Mouse (Mus musculus) forebrain, embryonic 13.5 days (tissue): Measurements from ENCODE around the gene Lenep. TPM values are rescaled to one million over a fixed set of nuclear protein-coding genes. Genes with fewer than 3 reads are reported as not detected.

ENCODE experiments used
- ATAC-seq: fragments of 200-750 bp; cut with Nextera tagmentation; 2 replicates; pipeline ENCODE4 v1.8.0; 2017
- H3K27ac ChIP-seq: fragments of 300-500 bp; sonication (generic); 2 replicates; pipeline ENCODE4 v1.5.1; 2015; ENCODE audit warnings: inconsistent platforms, mild to moderate bottlenecking, moderate library complexity
- H3K27me3 ChIP-seq: fragments of 300-500 bp; sonication (generic); 2 replicates; pipeline ENCODE4 v1.6.1; 2015; ENCODE audit warnings: mild to moderate bottlenecking, inconsistent platforms
- H3K36me3 ChIP-seq: fragments of 300-500 bp; sonication (generic); 2 replicates; pipeline ENCODE4 v1.6.1; 2015; ENCODE audit warnings: mild to moderate bottlenecking, inconsistent platforms; ENCODE audit not compliant: poor library complexity, severe bottlenecking
- H3K4me1 ChIP-seq: fragments of 300-500 bp; sonication (generic); 2 replicates; pipeline ENCODE4 v1.6.1; 2015; ENCODE audit warnings: inconsistent platforms
- H3K4me2 ChIP-seq: fragments of 300-500 bp; sonication (generic); 2 replicates; pipeline ENCODE4 v1.6.1; 2015; ENCODE audit warnings: inconsistent platforms, mild to moderate bottlenecking, moderate library complexity
- H3K4me3 ChIP-seq: fragments of 300-500 bp; sonication (generic); 2 replicates; pipeline ENCODE4 v1.5.1; 2015; ENCODE audit warnings: mild to moderate bottlenecking, inconsistent platforms
- H3K9ac ChIP-seq: fragments of 300-500 bp; sonication (generic); 2 replicates; pipeline ENCODE4 v1.6.1; 2015; ENCODE audit warnings: mild to moderate bottlenecking, inconsistent platforms
- H3K9me3 ChIP-seq: fragments of 300-500 bp; sonication (generic); replicated peaks from 2 replicates; pipeline ENCODE4 v1.6.1; 2016; ENCODE audit warnings: inconsistent platforms
- WGBS: fragments of 180-500 bp; shearing (Covaris S2); methylation state at CpG from one replicate; pipeline ENCODE4 v1.1.7; 2015; 5-methylcytosine and 5-hydroxymethylcytosine counted together
- polyA plus RNA-seq: library from polyadenylated mRNA; unstranded; fragments of >200 nt; fragmentation: Nextera tagmentation; extraction: Ambion mirVana; gene quantifications from 2 replicates; pipeline ENCODE4 v1.2.1, GENCODE M21; 2015

Gene Lenep
- polyA plus RNA-seq, 1 experiment from 2014 or later, result 0.52 TPM

DNA sequence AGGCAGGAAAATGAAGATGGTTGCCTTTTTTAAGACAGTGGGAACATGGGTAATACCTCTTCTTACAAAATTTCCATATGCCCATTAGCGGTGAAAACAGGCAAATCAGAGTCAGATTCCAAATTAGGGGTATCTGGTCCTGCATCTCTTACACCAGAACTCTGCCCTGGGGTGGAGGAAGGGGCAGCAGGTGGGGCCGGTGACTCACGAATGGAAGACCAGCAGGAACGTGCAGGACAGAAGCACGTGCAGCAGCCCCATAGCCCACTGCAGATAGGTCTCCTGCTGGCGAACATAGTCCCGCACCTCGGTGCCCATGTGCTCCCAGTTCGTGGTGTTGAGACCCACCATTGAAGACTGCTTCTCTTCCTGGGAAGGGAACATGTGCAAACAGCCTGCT, 46.6 kb downstream of the Lenep start:
- no peak for ATAC-seq
- Histone ChIP-seq H3K9me3 (no peaks in the 10 kb centered on the region), H3K27me3 (peaks cover 22% of the 10 kb centered on the region; the same call in 1 of the 2 replicates), H3K4me1 (0 out of 2 replicates have a peak, but pooled peaks cover 2% of the 10 kb centered on the region), H3K4me3 (no peak overlapping the region), H3K4me2 (no peak overlapping the region), H3K27ac (no peak overlapping the region), H3K9ac (0 out of 2 replicates have a peak overlapping the region, but pooled peaks have one; percentile 31), H3K36me3 (no peaks in the 10 kb centered on the region)
- WGBS, result 75% methylated on average over 9 of the region's 9 CpGs

DNA sequence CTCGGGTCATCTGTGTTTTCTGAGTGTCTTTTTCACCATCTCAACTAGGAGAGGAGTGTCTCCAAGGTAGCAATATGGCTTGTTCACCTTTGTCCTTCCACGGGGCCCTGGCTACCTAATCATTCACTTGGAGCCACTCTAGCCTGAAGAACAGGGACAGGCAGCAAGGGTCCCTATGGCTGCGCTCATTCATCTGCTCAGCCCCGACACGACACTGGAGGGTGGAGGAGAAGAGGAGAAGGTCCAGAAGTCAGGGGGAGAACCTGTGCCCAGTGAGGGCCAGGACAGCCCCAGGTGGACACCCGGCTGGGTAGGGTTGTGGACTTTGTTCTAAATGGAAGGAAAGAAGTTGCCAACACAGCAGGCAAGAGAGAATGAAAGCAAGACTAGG, 47.1 kb downstream of the Lenep start:
- Histone ChIP-seq H3K4me1 (peaks cover 6% of the 10 kb centered on the region; the same call in 1 of the 2 replicates), H3K4me3 (no peak overlapping the region), H3K27me3 (peaks cover 26% of the 10 kb centered on the region; the same call in 1 of the 2 replicates), H3K4me2 (no peak overlapping the region), H3K9ac (no peak overlapping the region; the same call in 1 of the 2 replicates), H3K9me3 (no peaks in the 10 kb centered on the region), H3K36me3 (no peaks in the 10 kb centered on the region), H3K27ac (no peak overlapping the region)
- WGBS, result 85% methylated on average over 6 of the region's 6 CpGs
- no peak for ATAC-seq

DNA sequence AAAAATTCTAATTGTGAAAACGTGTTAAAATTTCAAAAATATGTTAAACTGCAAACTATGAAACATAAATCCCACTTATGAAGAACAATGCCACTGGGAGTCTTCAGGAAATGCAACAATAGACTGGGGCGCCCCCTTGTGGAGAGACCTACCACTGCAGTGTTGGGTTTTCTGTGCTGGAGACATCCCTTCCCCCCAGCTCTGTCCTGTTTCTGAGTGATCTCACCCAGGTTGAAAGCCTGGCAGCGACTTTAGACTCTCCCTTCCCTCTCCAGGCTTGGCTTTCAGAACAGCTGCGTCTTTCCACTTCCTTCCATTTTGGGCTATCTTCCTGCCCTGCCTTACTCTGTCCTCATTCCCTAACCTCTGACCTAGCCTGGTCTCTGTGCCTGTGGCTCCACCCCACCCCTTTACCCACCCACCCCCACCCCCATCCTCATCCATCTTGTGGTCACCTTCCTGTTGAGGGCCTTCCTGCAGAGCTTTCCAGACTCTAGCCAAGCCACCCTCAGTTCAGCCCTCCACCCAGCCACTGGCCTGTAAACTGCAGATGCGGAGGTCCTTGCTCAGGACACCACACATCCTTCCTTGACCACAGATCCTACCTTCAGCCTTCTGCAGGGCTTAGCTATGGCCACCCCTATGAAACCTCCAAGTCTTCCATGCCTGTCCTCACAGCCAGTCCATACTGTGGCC, 47.6 kb downstream of the Lenep start:
- no peaks in the 10 kb centered on the region for H3K9me3 ChIP-seq
- peak; percentile 28; the same call in 1 of the 2 replicates for ATAC-seq
- no peak overlapping the region; the same call in 1 of the 2 replicates for H3K9ac ChIP-seq
- no peaks in the 10 kb centered on the region for H3K36me3 ChIP-seq
- no peak overlapping the region for H3K4me2 ChIP-seq
- H3K4me1 ChIP-seq, result peaks cover 11% of the 10 kb centered on the region; the same call in 1 of the 2 replicates
- peaks cover 27% of the 10 kb centered on the region; the same call in 1 of the 2 replicates for H3K27me3 ChIP-seq
- H3K27ac ChIP-seq, result no peak overlapping the region
- WGBS, result 22% methylated on average over 5 of the region's 5 CpGs
- H3K4me3 ChIP-seq, result no peak overlapping the region

DNA sequence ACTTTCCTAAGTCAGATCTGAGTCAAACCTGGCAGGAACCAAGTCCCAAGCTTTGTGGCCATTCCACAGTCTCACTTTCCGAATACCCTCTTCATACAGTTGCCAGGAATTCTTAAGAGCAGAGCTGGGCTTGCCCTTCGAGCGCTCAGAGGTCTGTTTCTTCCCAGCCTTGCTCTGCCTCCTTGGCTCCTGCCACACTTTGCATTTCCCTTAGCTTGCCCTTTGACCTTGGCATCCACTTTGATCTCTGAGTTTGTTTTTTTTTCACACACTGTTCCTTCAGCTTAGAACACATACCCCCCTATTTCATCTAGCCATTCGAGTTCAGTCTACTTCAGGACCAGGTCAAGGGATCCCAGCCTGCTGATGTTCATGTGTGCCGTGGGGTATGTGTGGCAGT, 51.3 kb downstream of the Lenep start:
- ATAC-seq, result no peak
- no peak overlapping the region for H3K4me3 ChIP-seq
- H3K9ac ChIP-seq, result no peak overlapping the region
- H3K27ac ChIP-seq, result no peak overlapping the region
- peaks cover 42% of the 10 kb centered on the region for H3K27me3 ChIP-seq
- no peaks in the 10 kb centered on the region for H3K9me3 ChIP-seq
- 0 out of 2 replicates have a peak, but pooled peaks cover under 1% of the 10 kb centered on the region for H3K36me3 ChIP-seq
- 81% methylated on average over 5 of the region's 5 CpGs for WGBS
- H3K4me1 ChIP-seq, result peaks cover 23% of the 10 kb centered on the region
- H3K4me2 ChIP-seq, result no peak overlapping the region

Other genes with a start within 250 kb of the Lenep start
- 19.0 and 19.6 TPM in 2 replicates for gene Hcn3, start 242.6 kb downstream of the Lenep start, polyA plus RNA-seq
- 25.0 and 26.2 TPM in 2 replicates for gene Clk2, start 238.0 kb downstream of the Lenep start, polyA plus RNA-seq
- gene Scamp3, start 225.3 kb downstream of the Lenep start, polyA plus RNA-seq, result 102 and 109 TPM in 2 replicates
- 15.1 and 23.0 TPM in 2 replicates for gene Fam189b, start 219.7 kb downstream of the Lenep start, polyA plus RNA-seq
- gene Gba, start 199.9 kb downstream of the Lenep start, polyA plus RNA-seq, result 34.6 and 36.3 TPM in 2 replicates
- gene Thbs3, start 187.6 kb downstream of the Lenep start, polyA plus RNA-seq, result 79.2 and 96.1 TPM in 2 replicates
- gene Mtx1, start 175.7 kb downstream of the Lenep start, polyA plus RNA-seq, result 196 and 201 TPM in 2 replicates
- gene Muc1, start 173.7 kb downstream of the Lenep start, polyA plus RNA-seq, result 2.8 and 3.1 TPM in 2 replicates
- gene Krtcap2, start 156.8 kb downstream of the Lenep start, polyA plus RNA-seq, result 221 and 237 TPM in 2 replicates
- 36.6 and 43.2 TPM in 2 replicates for gene Trim46, start 156.5 kb downstream of the Lenep start, polyA plus RNA-seq
- gene Dpm3, start 143.4 kb downstream of the Lenep start, polyA plus RNA-seq, result 100 and 106 TPM in 2 replicates
- 25.8 and 32.7 TPM in 2 replicates for gene Slc50a1, start 132.2 kb downstream of the Lenep start, polyA plus RNA-seq
- gene Efna1, start 121.7 kb downstream of the Lenep start, polyA plus RNA-seq, result 9.5 and 10.9 TPM in 2 replicates
- 18.7 and 23.4 TPM in 2 replicates for gene Efna3, start 79.8 kb downstream of the Lenep start, polyA plus RNA-seq
- 16.0 and 16.3 TPM in 2 replicates for gene Efna4, start 64.8 kb downstream of the Lenep start, polyA plus RNA-seq
- gene Adam15, start 52.8 kb downstream of the Lenep start, polyA plus RNA-seq, result 24.1 and 27.5 TPM in 2 replicates
- gene Dcst2, start 40.8 kb downstream of the Lenep start, polyA plus RNA-seq, result 0.06 and 0.13 TPM in 2 replicates
- 0.37 and 0.57 TPM in 2 replicates for gene Dcst1, start 37.5 kb downstream of the Lenep start, polyA plus RNA-seq
- 0.41 and 0.67 TPM in 2 replicates for gene Zbtb7b, start 8.0 kb downstream of the Lenep start, polyA plus RNA-seq
- gene Flad1, start 9.1 kb upstream of the Lenep start, polyA plus RNA-seq, result 36.3 and 39.4 TPM in 2 replicates
- 352 TPM in 2 replicates for gene Cks1b, start 15.6 kb upstream of the Lenep start, polyA plus RNA-seq
- gene Shc1, start 15.7 kb upstream of the Lenep start, polyA plus RNA-seq, result 15.9 and 16.7 TPM in 2 replicates
- gene Pygo2, start 27.4 kb upstream of the Lenep start, polyA plus RNA-seq, result 30.4 and 32.4 TPM in 2 replicates
- gene Pbxip1, start 33.9 kb upstream of the Lenep start, polyA plus RNA-seq, result 10.2 TPM in 2 replicates
- gene Pmvk, start 51.7 kb upstream of the Lenep start, polyA plus RNA-seq, result 73.3 and 75.0 TPM in 2 replicates
- gene Kcnn3, start 117.4 kb upstream of the Lenep start, polyA plus RNA-seq, result 3.5 and 4.3 TPM in 2 replicates